Mouse (Mus musculus) left cerebral cortex, postnatal 10 days (tissue): ENCODE measurements around the gene Jph3. TPM values are rescaled to one million over a fixed set of nuclear protein-coding genes. Genes with fewer than 3 reads are reported as not detected.

Experiments used
- total RNA-seq, 2 experiments: library from RNA; stranded (reverse); gene quantifications; 2 replicates each; pipeline ENCODE4 v1.2.3; 2021

Jph3 gene
- total RNA-seq, 2 experiments from 2014 or later, result 135 to 148 TPM

Other genes with a start within 250 kb of the Jph3 start
- not detected for gene 1700018B08Rik, start 185.3 kb upstream of the Jph3 start, total RNA-seq
- 10 to 100 TPM; 86.1 to 86.4 TPM for gene Fbxo31, start 150.8 kb upstream of the Jph3 start, total RNA-seq
- gene Map1lc3b, start 139.3 kb upstream of the Jph3 start, total RNA-seq, result 100 to 1,000 TPM; 158 to 163 TPM
- 10 to 100 TPM; 80.7 to 87.0 TPM for gene Zcchc14, start 76.7 kb upstream of the Jph3 start, total RNA-seq
- 10 to 100 TPM; 33.0 to 34.0 TPM for gene Klhdc4, start 99.9 kb downstream of the Jph3 start, total RNA-seq
- gene Slc7a5, start 178.1 kb downstream of the Jph3 start, total RNA-seq, result 100 to 1,000 TPM; 132 to 155 TPM
- not detected for gene Car5a, start 215.3 kb downstream of the Jph3 start, total RNA-seq
- 10 to 100 TPM; 20.8 to 22.7 TPM for gene Banp, start 220.1 kb downstream of the Jph3 start, total RNA-seq